Mouse (Mus musculus) adrenal gland, postnatal 14 days (tissue): ENCODE measurements around the gene Olfr972. TPM values are rescaled to one million over a fixed set of nuclear protein-coding genes. Genes with fewer than 3 reads are reported as not detected.
"Not testable (repeated sequence)": the region's sequence is repeated elsewhere in the genome, so short reads cannot be mapped to it uniquely, and the experiment has no call there.

ENCODE experiments used
- DNase-seq: peaks from one replicate; pipeline ENCODE4 v3.0.0; 2021; ENCODE audit warnings: mixed read lengths
- long read RNA-seq, 2 experiments: library from polyadenylated mRNA; stranded (forward); transcript quantifications; one replicate each; pipeline ENCODE4 v2.0.0; 2021
- total RNA-seq: library from RNA; stranded (reverse); gene quantifications from 2 replicates; pipeline ENCODE4 v1.2.3, GENCODE M21; 2021

Olfr972 gene
- total RNA-seq = not detected in 2 replicates
- long read RNA-seq, experiment 1 = 0 reads
- long read RNA-seq, experiment 2 = 0 reads

DNA sequence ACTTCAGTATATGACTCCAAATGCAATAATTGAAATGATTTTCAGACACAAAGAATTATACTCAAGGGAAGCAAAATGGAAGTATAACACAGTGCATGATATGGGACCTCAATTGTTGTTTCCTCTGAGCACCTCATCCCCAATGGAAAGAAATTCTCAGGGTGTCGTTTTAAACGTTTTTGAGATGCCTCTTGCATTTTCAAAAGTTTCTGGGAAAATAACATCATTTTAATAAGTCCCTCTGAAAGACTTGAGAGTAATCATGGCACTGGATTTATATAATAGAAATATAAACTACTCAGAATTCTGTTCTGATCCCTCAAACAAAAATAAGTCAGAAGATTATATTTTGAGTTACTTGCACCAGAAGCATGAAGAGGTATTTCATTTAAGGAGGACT, at the start of gene Olfr972:
Gene Olfr972 (plus strand): TSS at position 301 of the 400 bp plus-strand sequence.
- DNase-seq = no peak

DNA sequence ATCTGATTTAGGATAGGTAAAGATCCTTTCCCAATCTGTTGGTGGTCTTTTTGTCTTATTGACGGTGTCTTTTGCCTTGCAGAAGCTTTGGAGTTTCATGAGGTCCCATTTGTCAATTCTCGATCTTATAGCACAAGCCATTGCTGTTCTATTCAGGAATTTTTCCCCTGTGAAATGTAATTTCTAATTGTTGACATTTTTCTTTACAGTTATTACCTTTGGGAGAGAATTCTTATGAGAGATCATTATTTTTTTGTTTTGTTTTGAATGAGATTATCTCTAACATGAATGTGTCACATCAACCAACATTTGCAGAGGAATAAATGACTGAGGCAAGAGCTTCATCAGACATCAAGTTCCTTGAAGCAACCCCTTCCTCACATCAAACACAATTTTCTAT, 29.6 kb upstream of the Olfr972 start, which contains the start of gene Olfr971:
Gene Olfr971 (plus strand): TSS at position 301 of the 400 bp plus-strand sequence.
- DNase-seq = not testable (repeated sequence)

- DNase-seq = not testable (repeated sequence)
Observed at GRCm38 (mm10) chr9:39871986-39872385, 5.8 kb downstream of the Olfr972 start.

DNA sequence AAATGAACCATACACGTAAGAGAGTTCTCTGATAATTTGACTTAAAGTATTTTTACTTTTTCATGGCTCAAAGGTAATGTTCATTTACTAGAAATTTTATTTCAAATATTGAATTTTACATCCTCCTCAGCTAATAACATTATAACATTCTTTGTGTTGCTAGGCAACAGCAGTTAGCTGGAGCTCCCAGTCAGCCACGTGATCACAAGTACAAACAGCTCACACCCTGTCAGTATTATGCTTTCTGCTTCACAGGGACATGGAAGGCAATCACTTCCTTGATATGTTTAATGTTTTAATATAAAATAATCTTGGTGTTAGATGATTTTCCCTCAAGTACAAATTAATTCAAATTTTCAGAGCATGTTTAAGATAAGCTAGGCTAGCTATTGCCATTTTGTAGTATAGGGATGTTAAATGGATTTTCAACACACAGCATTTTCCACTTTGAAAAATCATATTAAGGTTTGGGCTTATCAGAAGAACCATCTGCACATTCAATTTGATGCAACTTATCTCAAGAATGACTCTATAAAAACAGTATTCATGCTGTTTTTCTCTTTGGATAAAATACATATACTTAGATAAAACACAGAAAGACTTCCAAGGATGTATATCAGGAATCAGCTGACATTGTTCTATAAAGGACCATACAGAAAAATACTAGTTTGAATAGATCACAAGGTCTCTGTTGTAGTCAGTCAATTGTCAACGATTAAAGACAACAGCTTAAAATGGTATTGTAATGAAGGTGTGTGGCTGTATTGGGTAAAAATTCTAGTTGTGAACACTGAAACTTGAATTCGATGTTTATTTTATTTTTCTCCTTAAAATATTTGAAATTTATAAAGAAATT, 11.5 kb downstream of the Olfr972 start:
- DNase-seq = not testable (repeated sequence)

DNA sequence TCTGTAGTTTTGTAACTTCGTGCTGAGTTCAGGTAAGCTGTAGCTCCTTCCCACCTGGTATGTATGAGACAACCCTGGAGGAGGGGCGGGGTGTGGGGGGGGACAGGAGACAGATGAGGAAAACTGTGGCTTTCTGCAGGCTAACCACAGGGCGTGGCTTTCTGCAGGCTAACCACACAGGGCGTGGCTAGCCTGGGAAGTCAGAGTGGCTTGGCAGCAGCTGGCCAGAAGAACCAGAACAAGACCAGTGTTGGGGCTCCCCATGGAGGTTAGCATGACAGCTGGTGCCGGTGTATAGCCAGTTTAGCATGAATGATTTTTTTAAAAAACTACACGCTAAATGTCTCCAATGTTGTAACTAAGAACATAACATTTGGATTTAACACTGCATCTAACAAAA, 38.9 kb downstream of the Olfr972 start:
- DNase-seq = no peak

DNA sequence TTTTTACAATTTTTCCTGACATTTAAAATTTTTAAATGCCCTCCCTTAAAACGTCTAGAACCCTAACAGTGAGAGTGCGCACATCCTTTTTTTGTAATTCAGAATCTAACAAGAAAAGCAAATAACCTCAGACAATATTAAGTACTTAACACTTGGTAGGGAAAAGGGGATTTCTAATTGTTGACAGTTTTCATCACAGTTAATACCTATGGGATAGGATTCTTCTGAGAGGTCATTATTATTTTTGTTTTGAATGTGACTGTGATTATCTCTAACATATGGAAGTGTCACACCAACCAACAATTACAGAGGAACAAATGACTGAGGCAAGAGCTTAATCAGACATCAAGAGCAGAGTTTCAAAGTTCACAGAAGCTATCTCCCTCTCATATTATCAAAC, 40.8 kb downstream of the Olfr972 start, which contains the start of gene Olfr229:
Gene Olfr229 (plus strand): TSS at position 301 of the 400 bp plus-strand sequence.
- DNase-seq = no peak

DNA sequence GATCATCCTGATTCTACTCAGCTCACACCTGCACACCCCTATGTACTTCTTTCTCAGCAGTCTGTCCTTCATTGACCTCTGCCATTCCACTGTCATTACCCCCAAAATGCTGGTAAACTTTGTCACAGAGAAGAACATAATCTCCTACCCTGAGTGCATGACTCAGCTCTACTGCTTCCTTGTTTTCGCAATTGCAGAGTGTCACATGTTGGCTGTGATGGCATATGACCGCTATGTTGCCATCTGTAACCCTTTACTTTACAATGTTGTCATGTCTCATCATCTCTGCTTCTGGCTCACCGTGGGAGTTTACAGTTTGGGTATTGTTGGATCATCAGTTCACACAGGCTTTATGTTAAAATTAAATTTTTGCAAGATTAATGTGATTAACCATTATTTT, 43.7 kb downstream of the Olfr972 start:
- no peak for DNase-seq

Other genes with a start within 250 kb of the Olfr972 start
- not detected in 2 replicates for gene Olfr960, start 245.0 kb upstream of the Olfr972 start, total RNA-seq
- gene Olfr961, start 221.3 kb upstream of the Olfr972 start, total RNA-seq = not detected in 2 replicates
- not detected in 2 replicates for gene Olfr963, start 199.2 kb upstream of the Olfr972 start, total RNA-seq
- not detected in 2 replicates for gene Olfr149, start 159.3 kb upstream of the Olfr972 start, total RNA-seq
- not detected in 2 replicates for gene Olfr965, start 155.1 kb upstream of the Olfr972 start, total RNA-seq
- not detected in 2 replicates for gene Olfr150, start 135.4 kb upstream of the Olfr972 start, total RNA-seq
- not detected in 2 replicates for gene Olfr967, start 120.2 kb upstream of the Olfr972 start, total RNA-seq
- not detected in 2 replicates for gene Olfr968, start 83.2 kb upstream of the Olfr972 start, total RNA-seq
- gene Olfr969, start 75.5 kb upstream of the Olfr972 start, total RNA-seq = not detected in 2 replicates
- gene Olfr970, start 57.6 kb upstream of the Olfr972 start, total RNA-seq = not detected in 2 replicates
- not detected in 2 replicates for gene Olfr971, start 29.5 kb upstream of the Olfr972 start, total RNA-seq
- gene Olfr229, start 40.9 kb downstream of the Olfr972 start, total RNA-seq = not detected in 2 replicates
- gene Olfr974, start 71.1 kb downstream of the Olfr972 start, total RNA-seq = not detected in 2 replicates
- not detected in 2 replicates for gene Olfr975, start 85.6 kb downstream of the Olfr972 start, total RNA-seq
- gene Olfr976, start 94.7 kb downstream of the Olfr972 start, total RNA-seq = not detected in 2 replicates
- gene Olfr978, start 125.7 kb downstream of the Olfr972 start, total RNA-seq = not detected in 2 replicates
- gene Olfr979, start 137.0 kb downstream of the Olfr972 start, total RNA-seq = not detected in 2 replicates
- not detected in 2 replicates for gene Olfr980, start 143.2 kb downstream of the Olfr972 start, total RNA-seq
- gene Olfr981, start 155.0 kb downstream of the Olfr972 start, total RNA-seq = not detected in 2 replicates
- gene Olfr982, start 207.4 kb downstream of the Olfr972 start, total RNA-seq = not detected in 2 replicates
- gene Olfr983, start 227.2 kb downstream of the Olfr972 start, total RNA-seq = not detected in 2 replicates
- not detected in 2 replicates for gene Olfr984, start 247.8 kb downstream of the Olfr972 start, total RNA-seq